ENCODE assay signal across 9 mouse cellular contexts in genomic region chr2:85137601-85138140, GRCm38 (mm10). TPM values are rescaled to one million over a fixed set of nuclear protein-coding genes. Genes with fewer than 3 reads are reported as not detected.
DNase-seq lines count a peak whose midpoint lies in the region; ATAC-seq lines count a peak whose summit lies in the region.
"Had no signal": no experiment of that assay in that cellular context is flagged by ENCODE, and none has a peak within 500 bp of the region (broad histone marks: within the 10 kb centered on the region; RNA-seq: fewer than 3 reads in every experiment).

No protein-coding gene starts in this region.

- no peaks in the 10 kb centered on the region for H3K9me3 ChIP-seq in embryonic facial prominence, embryonic 14.5 days (ENCODE audit: control insufficient read depth, low read length)
- H3K9me3 ChIP-seq in hindbrain, embryonic 16.5 days (ENCODE audit: control insufficient read depth, low read length), result no peaks in the 10 kb centered on the region

- no peak overlapping the region for H3K9ac ChIP-seq in embryonic facial prominence, embryonic 14.5 days (ENCODE audit: low read depth, low read length)
- no peak overlapping the region for H3K9ac ChIP-seq in hindbrain, embryonic 16.5 days (ENCODE audit: low read depth, low read length)

- intact Hi-C loops in left cerebral cortex, postnatal 36 days (cut with DNase I), result no loop called here

- H3K27ac ChIP-seq in embryonic facial prominence, embryonic 14.5 days (replicated peaks; ENCODE audit: low read depth, low read length), result 0 out of 2 replicates have a peak overlapping the region, but pooled peaks have one; percentile 22
- no peak overlapping the region for H3K27ac ChIP-seq in hindbrain, embryonic 16.5 days (ENCODE audit: low read depth, low read length)

- DNase-seq in kidney, postnatal 10 days, result peak; percentile 6
- DNase-seq in kidney, postnatal 4 days, result no peak
- DNase-seq in embryonic facial prominence, embryonic 14.5 days (ENCODE audit: low spot score), result no peak
- DNase-seq in left cerebral cortex, postnatal 36 days (ENCODE audit: low spot score in 2 of 2), result no peak
- DNase-seq in spleen, postnatal 10 days (ENCODE audit: low spot score in 2 of 2), result no peak
- DNase-seq: adrenal gland, postnatal 36 days had no signal

- no peaks in the 10 kb centered on the region for H3K4me1 ChIP-seq in embryonic facial prominence, embryonic 14.5 days (ENCODE audit: control insufficient read depth, insufficient read depth, low read length)
- H3K4me1 ChIP-seq in hindbrain, embryonic 16.5 days (ENCODE audit: control insufficient read depth, insufficient read depth, low read depth, low read length), result no peaks in the 10 kb centered on the region

- ATAC-seq in embryonic facial prominence, embryonic 14.5 days (ENCODE audit: low read depth), result no peak
- no peak for ATAC-seq in hindbrain, embryonic 16.5 days
- ATAC-seq in megakaryocyte progenitor cell, adult 5-6 weeks (replicated peaks; ENCODE audit: poor library complexity), result peak; percentile 73
- ATAC-seq in cerebellum, adult (ENCODE audit: insufficient number of reproducible peaks, low FRiP score, low TSS enrichment), result no peak

- no peaks in the 10 kb centered on the region for H3K27me3 ChIP-seq in embryonic facial prominence, embryonic 14.5 days (replicated peaks; ENCODE audit: control insufficient read depth, insufficient read depth, low read length)
- no peaks in the 10 kb centered on the region for H3K27me3 ChIP-seq in hindbrain, embryonic 16.5 days (replicated peaks; ENCODE audit: control insufficient read depth, insufficient read depth, low read length)

- H3K4me3 ChIP-seq in embryonic facial prominence, embryonic 14.5 days (ENCODE audit: low read depth, low read length), result peak overlapping the region; percentile 21; the same call in 1 of the 2 replicates
- peak overlapping the region; percentile 8; the same call in 1 of the 2 replicates for H3K4me3 ChIP-seq in hindbrain, embryonic 16.5 days (ENCODE audit: low read length)

- WGBS in embryonic facial prominence, embryonic 14.5 days, result 60% methylated on average over 10 of the region's 10 CpGs
- 77% methylated on average over 10 of the region's 10 CpGs for WGBS in hindbrain, embryonic 16.5 days

- H3K36me3 ChIP-seq in embryonic facial prominence, embryonic 14.5 days (ENCODE audit: control insufficient read depth, insufficient read depth, low read length), result no peaks in the 10 kb centered on the region
- no peaks in the 10 kb centered on the region for H3K36me3 ChIP-seq in hindbrain, embryonic 16.5 days (ENCODE audit: control insufficient read depth, insufficient read depth, low read length)

- no peak overlapping the region for H3K4me2 ChIP-seq in embryonic facial prominence, embryonic 14.5 days (ENCODE audit: low read depth, low read length)
- no peak overlapping the region for H3K4me2 ChIP-seq in hindbrain, embryonic 16.5 days (ENCODE audit: low read length)

RNA-seq across cellular contexts. Expression of gene Aplnr, which starts 1.6 kb away (rescaled TPM):
- 62.0 and 63.2 TPM in 2 replicates for polyA plus RNA-seq in embryonic facial prominence, embryonic 14.5 days (2014; fragmentation: Nextera tagmentation; extraction: Ambion mirVana)
- 23.9 and 33.7 TPM in 2 replicates for polyA plus RNA-seq in hindbrain, embryonic 16.5 days (2015; fragmentation: Nextera tagmentation; extraction: Ambion mirVana)
- total RNA-seq in megakaryocyte progenitor cell, adult 5-6 weeks (2015), result 0.02 and 0.05 TPM in 2 replicates
- 0.12 TPM in 1 of 2 replicates, not detected in the other for total RNA-seq in megakaryocyte progenitor cell, adult 5-6 weeks (2017)
- 1 to 10 TPM in 1 of 2 experiments, under 1 TPM in 1; 1.00 to 1.1 TPM for total RNA-seq in left cerebral cortex, postnatal 36 days (2021)

RNA-seq across cellular contexts. Expression of gene Lrrc55, which starts 59.3 kb away (rescaled TPM):
- polyA plus RNA-seq in embryonic facial prominence, embryonic 14.5 days (2014; fragmentation: Nextera tagmentation; extraction: Ambion mirVana), result 2.1 and 2.3 TPM in 2 replicates
- polyA plus RNA-seq in hindbrain, embryonic 16.5 days (2015; fragmentation: Nextera tagmentation; extraction: Ambion mirVana), result 12.7 and 13.2 TPM in 2 replicates
- not detected in 2 replicates for total RNA-seq in megakaryocyte progenitor cell, adult 5-6 weeks (2015)
- total RNA-seq in megakaryocyte progenitor cell, adult 5-6 weeks (2017), result not detected in 2 replicates
- total RNA-seq in left cerebral cortex, postnatal 36 days (2021), result 10 to 100 TPM; 33.8 to 37.0 TPM

Comparison
In these comparisons a context has a peak if more than half of its experiments do, and no peak if none do; other contexts are left out.
1. RNA of gene Lrrc55, which starts 59.3 kb away (total RNA-seq): 33.8 to 37.0 TPM in left cerebral cortex, postnatal 36 days; not detected in megakaryocyte progenitor cell, adult 5-6 weeks; every median in the first group is over 10 times any median in the second.